Mouse (Mus musculus): Measurements from ENCODE around the gene Zfp667. TPM values are rescaled to one million over a fixed set of nuclear protein-coding genes. Genes with fewer than 3 reads are reported as not detected.

The Zfp667 gene
- polyA plus RNA-seq, 1 experiment from 2014 or later: 15.8 TPM

GRCm38 (mm10) chr7:6339865-6340264 is 53.5 kb downstream of the Zfp667 start:
- no peak overlapping the region for H3K4me3 ChIP-seq (replicated peaks)
- no peaks in the 10 kb centered on the region for H3K27me3 ChIP-seq
- ATAC-seq: no peak
- no peak overlapping the region for H3K27ac ChIP-seq
- no peaks in the 10 kb centered on the region for H3K36me3 ChIP-seq
- H3K9ac ChIP-seq (replicated peaks): no peak overlapping the region
- H3K9me3 ChIP-seq: no peaks in the 10 kb centered on the region
- WGBS: 84% methylated on average over 5 of the region's 5 CpGs
- H3K4me2 ChIP-seq (replicated peaks): no peak overlapping the region
- 0 out of 2 replicates have a peak, but pooled peaks cover 2% of the 10 kb centered on the region for H3K4me1 ChIP-seq (replicated peaks)

- WGBS: under 1% methylated on average over 26 of the region's 26 CpGs
- ATAC-seq: peak; percentile 96
These were observed 57.2 kb downstream of the Zfp667 start, which contains the start of gene Gm3854 for GRCm38 (mm10) chr7:6343501-6344071. Gm3854 (plus strand) TSS chr7:6343759.

GRCm38 (mm10) chr7:6344124-6344523 is 57.7 kb downstream of the Zfp667 start:
- Histone ChIP-seq H3K4me2 (replicated peaks) (peak overlapping the region; percentile 54), H3K4me3 (replicated peaks) (peak overlapping the region; percentile 74), H3K4me1 (replicated peaks) (0 out of 2 replicates have a peak, but pooled peaks cover 2% of the 10 kb centered on the region), H3K27me3 (no peaks in the 10 kb centered on the region), H3K27ac (no peak overlapping the region), H3K9me3 (no peaks in the 10 kb centered on the region), H3K36me3 (no peaks in the 10 kb centered on the region), H3K9ac (replicated peaks) (peak overlapping the region; percentile 72; the same call in 1 of the 2 replicates)
- peak; percentile 69 for ATAC-seq
- 32% methylated on average over 10 of the region's 10 CpGs for WGBS

More at GRCm38 (mm10) chr7:6343501-6344071, 57.2 kb downstream of the Zfp667 start, which contains the start of gene Gm3854:
- Histone ChIP-seq H3K9me3 (no peaks in the 10 kb centered on the region), H3K9ac (replicated peaks) (peak within 1 kb of the TSS; percentile 72), H3K27ac (peak within 1 kb of the TSS; percentile 83), H3K4me3 (replicated peaks) (peak within 1 kb of the TSS; percentile 74), H3K4me2 (replicated peaks) (peak within 1 kb of the TSS; percentile 54), H3K4me1 (replicated peaks) (0 out of 2 replicates have a peak, but pooled peaks cover 2% of the 10 kb centered on the region), H3K36me3 (no peaks in the 10 kb centered on the region), H3K27me3 (no peaks in the 10 kb centered on the region)

Other genes with a start within 250 kb of the Zfp667 start
- not detected in 2 replicates for gene Nlrp4c, start 241.4 kb upstream of the Zfp667 start, polyA plus RNA-seq (2015; fragmentation: Nextera tagmentation; extraction: Ambion mirVana)
- gene Zfp787, start 130.6 kb upstream of the Zfp667 start, polyA plus RNA-seq (2015; fragmentation: Nextera tagmentation; extraction: Ambion mirVana): 22.4 and 27.6 TPM in 2 replicates
- gene Zfp444, start 114.4 kb upstream of the Zfp667 start, polyA plus RNA-seq (2015; fragmentation: Nextera tagmentation; extraction: Ambion mirVana): 84.7 and 95.4 TPM in 2 replicates
- not detected in 2 replicates for gene Galp, start 89.5 kb upstream of the Zfp667 start, polyA plus RNA-seq (2015; fragmentation: Nextera tagmentation; extraction: Ambion mirVana)
- gene Zscan5b, start 64.3 kb upstream of the Zfp667 start, polyA plus RNA-seq (2015; fragmentation: Nextera tagmentation; extraction: Ambion mirVana): not detected in 2 replicates
- 0.31 TPM in 1 of 2 replicates, not detected in the other for gene Epp13, start 33.9 kb upstream of the Zfp667 start, polyA plus RNA-seq (2015; fragmentation: Nextera tagmentation; extraction: Ambion mirVana)
- 11.7 and 12.9 TPM in 2 replicates for gene Zfp583, start 44.7 kb downstream of the Zfp667 start, polyA plus RNA-seq (2015; fragmentation: Nextera tagmentation; extraction: Ambion mirVana)
- gene Gm3854, start 57.2 kb downstream of the Zfp667 start, polyA plus RNA-seq (2015; fragmentation: Nextera tagmentation; extraction: Ambion mirVana): 7.0 and 7.2 TPM in 2 replicates
- 4.3 and 4.6 TPM in 2 replicates for gene Zfp78, start 76.7 kb downstream of the Zfp667 start, polyA plus RNA-seq (2015; fragmentation: Nextera tagmentation; extraction: Ambion mirVana)
- gene Zfp28, start 96.7 kb downstream of the Zfp667 start, polyA plus RNA-seq (2015; fragmentation: Nextera tagmentation; extraction: Ambion mirVana): 16.2 and 18.5 TPM in 2 replicates
- 2.4 and 3.4 TPM in 2 replicates for gene Smim17, start 112.1 kb downstream of the Zfp667 start, polyA plus RNA-seq (2015; fragmentation: Nextera tagmentation; extraction: Ambion mirVana)
- gene Gm20715, start 123.7 kb downstream of the Zfp667 start, polyA plus RNA-seq (2015; fragmentation: Nextera tagmentation; extraction: Ambion mirVana): 0.06 and 0.07 TPM in 2 replicates
- not detected in 2 replicates for gene Olfr1344, start 152.1 kb downstream of the Zfp667 start, polyA plus RNA-seq (2015; fragmentation: Nextera tagmentation; extraction: Ambion mirVana)
- not detected in 2 replicates for gene Olfr1336, start 169.6 kb downstream of the Zfp667 start, polyA plus RNA-seq (2015; fragmentation: Nextera tagmentation; extraction: Ambion mirVana)
- not detected in 2 replicates for gene Olfr1346, start 180.5 kb downstream of the Zfp667 start, polyA plus RNA-seq (2015; fragmentation: Nextera tagmentation; extraction: Ambion mirVana)
- not detected in 2 replicates for gene Olfr5, start 200.4 kb downstream of the Zfp667 start, polyA plus RNA-seq (2015; fragmentation: Nextera tagmentation; extraction: Ambion mirVana)
- gene Olfr1347, start 213.2 kb downstream of the Zfp667 start, polyA plus RNA-seq (2015; fragmentation: Nextera tagmentation; extraction: Ambion mirVana): not detected in 2 replicates
- not detected in 2 replicates for gene Olfr1348, start 222.2 kb downstream of the Zfp667 start, polyA plus RNA-seq (2015; fragmentation: Nextera tagmentation; extraction: Ambion mirVana)
- gene Olfr1349, start 236.4 kb downstream of the Zfp667 start, polyA plus RNA-seq (2015; fragmentation: Nextera tagmentation; extraction: Ambion mirVana): not detected in 2 replicates

All from midbrain, embryonic 13.5 days (tissue).